In the genomic region with DNA sequence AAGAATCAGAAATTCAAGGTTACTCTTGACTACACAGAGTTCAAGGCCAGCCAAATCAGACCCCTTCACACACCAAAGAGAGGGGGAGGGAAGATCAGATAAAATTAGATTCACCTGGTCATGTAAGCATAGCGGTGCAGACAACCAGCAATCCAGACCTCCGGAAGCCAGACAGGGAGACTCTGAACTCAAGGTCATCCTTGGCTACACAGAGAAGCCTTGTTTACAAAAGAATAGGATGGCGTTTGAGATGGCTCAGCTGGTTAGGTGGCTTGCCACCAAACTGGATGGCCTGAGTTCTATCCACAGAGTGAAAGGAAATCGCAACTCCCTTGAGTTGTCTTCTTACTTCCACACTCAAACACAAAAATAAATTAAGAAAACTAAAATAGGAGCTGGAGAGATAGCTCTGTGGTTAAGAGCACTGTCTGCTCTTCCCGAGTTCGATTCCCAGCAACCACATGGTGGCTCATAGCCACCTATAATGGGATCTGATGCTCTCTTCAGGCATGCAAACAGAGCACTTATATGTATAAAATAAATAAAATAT, we compare ENCODE assay signal across 9 mouse cellular contexts. TPM values are rescaled to one million over a fixed set of nuclear protein-coding genes. Genes with fewer than 3 reads are reported as not detected.
DNase-seq lines count a peak whose midpoint lies in the region; ATAC-seq and TF ChIP-seq lines count a peak whose summit lies in the region.
"Had no signal": no experiment of that assay in that cellular context is flagged by ENCODE, and none has a peak within 500 bp of the region (broad histone marks: within the 10 kb centered on the region; RNA-seq: fewer than 3 reads in every experiment).

No protein-coding gene starts in this region.

- no peak for ATAC-seq in erythroblast, adult 5-6 weeks (replicated peaks; ENCODE audit: low FRiP score, poor library complexity, severe bottlenecking)
- ATAC-seq in limb, embryonic 11.5 days (ENCODE audit: insufficient number of reproducible peaks, low FRiP score, low TSS enrichment, low read depth), result peak; percentile 2; the same call in 1 of the 2 replicates
- ATAC-seq in forebrain, postnatal 0 days, result no peak
- ATAC-seq in neural tube, embryonic 13.5 days (ENCODE audit: low read depth), result no peak

- TF ChIP-seq CTCF in forebrain, postnatal 0 days (IDR thresholded peaks at IDR 0.05; ENCODE audit: low read depth), result no peak

- WGBS in limb, embryonic 11.5 days, result 82% methylated on average over 6 of the region's 6 CpGs
- whole genome bisulfite sequencing in limb, embryonic 10.5 days, result 76% methylated on average over 6 of the region's 6 CpGs
- WGBS in forebrain, postnatal 0 days, result 76% methylated on average over 6 of the region's 6 CpGs
- WGBS in neural tube, embryonic 13.5 days, result 75% methylated on average over 6 of the region's 6 CpGs

- peaks cover 23% of the 10 kb centered on the region for H3K36me3 ChIP-seq in erythroblast, embryonic 14.5 days (ENCODE audit: control insufficient read depth)
- peaks cover 8% of the 10 kb centered on the region for H3K36me3 ChIP-seq in limb, embryonic 11.5 days (ENCODE audit: control insufficient read depth, insufficient read depth, low read length)
- peaks cover 25% of the 10 kb centered on the region for H3K36me3 ChIP-seq in limb, embryonic 10.5 days
- H3K36me3 ChIP-seq in forebrain, postnatal 0 days (ENCODE audit: insufficient read depth), result peaks cover 20% of the 10 kb centered on the region
- H3K36me3 ChIP-seq in neural tube, embryonic 13.5 days, result peaks cover 23% of the 10 kb centered on the region

- peak overlapping the region; percentile 87 for H3K4me3 ChIP-seq in erythroblast, embryonic 14.5 days (replicated peaks)
- H3K4me3 ChIP-seq in limb, embryonic 11.5 days (ENCODE audit: low read depth, low read length), result no peak overlapping the region
- H3K4me3 ChIP-seq in limb, embryonic 10.5 days, result no peak overlapping the region
- H3K4me3 ChIP-seq in forebrain, postnatal 0 days (ENCODE audit: low read depth, low read length), result peak overlapping the region; percentile 68; the same call in 1 of the 2 replicates
- H3K4me3 ChIP-seq in neural tube, embryonic 13.5 days, result peak overlapping the region; percentile 77; the same call in 1 of the 2 replicates

- H3K27me3 ChIP-seq in erythroblast, embryonic 14.5 days (ENCODE audit: control insufficient read depth), result no peaks in the 10 kb centered on the region
- no peaks in the 10 kb centered on the region for H3K27me3 ChIP-seq in limb, embryonic 11.5 days (ENCODE audit: control insufficient read depth, insufficient read depth, low read length)
- no peaks in the 10 kb centered on the region for H3K27me3 ChIP-seq in limb, embryonic 10.5 days (ENCODE audit: low read depth, poor library complexity, severe bottlenecking)
- H3K27me3 ChIP-seq in forebrain, postnatal 0 days (ENCODE audit: insufficient read depth, low read length), result no peaks in the 10 kb centered on the region
- no peaks in the 10 kb centered on the region for H3K27me3 ChIP-seq in neural tube, embryonic 13.5 days

- DNase-seq in limb, embryonic 11.5 days (ENCODE audit: low spot score), result no peak
- no peak for DNase-seq in limb, embryonic 10.5 days (ENCODE audit: low spot score)
- DNase-seq in forebrain, postnatal 0 days, result peak; percentile 3
- no peak for DNase-seq in adrenal gland, postnatal 10 days
- no peak for DNase-seq in adrenal gland, adult 18-20 months (ENCODE audit: low spot score in 2 of 2)
- DNase-seq: lung, adult 18-20 months had no signal

- no peaks in the 10 kb centered on the region for H3K9me3 ChIP-seq in erythroblast, embryonic 14.5 days (ENCODE audit: control insufficient read depth, low read length)
- no peaks in the 10 kb centered on the region for H3K9me3 ChIP-seq in limb, embryonic 11.5 days (ENCODE audit: control insufficient read depth, low read length)
- H3K9me3 ChIP-seq in limb, embryonic 10.5 days (replicated peaks), result no peaks in the 10 kb centered on the region
- no peaks in the 10 kb centered on the region for H3K9me3 ChIP-seq in forebrain, postnatal 0 days (ENCODE audit: low read length)
- H3K9me3 ChIP-seq in neural tube, embryonic 13.5 days, result no peaks in the 10 kb centered on the region

- H3K27ac ChIP-seq in limb, embryonic 11.5 days (replicated peaks; ENCODE audit: low read depth, low read length), result no peak overlapping the region
- no peak overlapping the region for H3K27ac ChIP-seq in limb, embryonic 10.5 days
- peak overlapping the region; percentile 82; the same call in 1 of the 2 replicates for H3K27ac ChIP-seq in forebrain, postnatal 0 days (ENCODE audit: low read depth, low read length)
- no peak overlapping the region for H3K27ac ChIP-seq in neural tube, embryonic 13.5 days (replicated peaks)

- no peak overlapping the region for H3K9ac ChIP-seq in limb, embryonic 11.5 days (ENCODE audit: low read length)
- H3K9ac ChIP-seq in forebrain, postnatal 0 days, result no peak overlapping the region
- no peak overlapping the region for H3K9ac ChIP-seq in neural tube, embryonic 13.5 days

- no peak overlapping the region for H3K4me2 ChIP-seq in limb, embryonic 11.5 days (ENCODE audit: low read depth, severe bottlenecking)
- H3K4me2 ChIP-seq in forebrain, postnatal 0 days (ENCODE audit: low read depth), result peak overlapping the region; percentile 83; the same call in 1 of the 2 replicates
- peak overlapping the region; percentile 69; the same call in 1 of the 2 replicates for H3K4me2 ChIP-seq in neural tube, embryonic 13.5 days

- H3K4me1 ChIP-seq in erythroblast, embryonic 14.5 days (ENCODE audit: control insufficient read depth), result peaks cover 62% of the 10 kb centered on the region
- 0 out of 2 replicates have a peak, but pooled peaks cover 3% of the 10 kb centered on the region for H3K4me1 ChIP-seq in limb, embryonic 11.5 days (ENCODE audit: control insufficient read depth, insufficient read depth, low read length)
- peaks cover 8% of the 10 kb centered on the region for H3K4me1 ChIP-seq in limb, embryonic 10.5 days
- H3K4me1 ChIP-seq in forebrain, postnatal 0 days (ENCODE audit: insufficient read depth), result no peaks in the 10 kb centered on the region
- H3K4me1 ChIP-seq in neural tube, embryonic 13.5 days (replicated peaks), result peaks cover 15% of the 10 kb centered on the region

RNA-seq across cellular contexts. Expression of a gene that starts 0.8 kb away (rescaled TPM):
- polyA plus RNA-seq in erythroblast, embryonic 14.5 days (2012), result 11.7 and 15.4 TPM in 2 replicates
- total RNA-seq in erythroblast, adult 5-6 weeks (2015; ENCODE audit: low replicate concordance), result 7.9 and 19.0 TPM in 2 replicates
- 6.8 and 11.4 TPM in 2 replicates for total RNA-seq in erythroblast, adult 5-6 weeks (2017; ENCODE audit: low replicate concordance)
- polyA plus RNA-seq in limb, embryonic 11.5 days (2014; fragmentation: Nextera tagmentation; extraction: Ambion mirVana), result 163 and 169 TPM in 2 replicates
- 177 and 190 TPM in 2 replicates for polyA plus RNA-seq in limb, embryonic 10.5 days (2016; fragmentation: Nextera tagmentation; extraction: Ambion mirVana)
- 59.9 and 77.8 TPM in 2 replicates for total RNA-seq in forebrain, postnatal 0 days (2014; rRNA removed)
- polyA plus RNA-seq in forebrain, postnatal 0 days (2015; fragmentation: Nextera tagmentation; extraction: Ambion mirVana), result 101 and 111 TPM in 2 replicates
- 105 and 110 TPM in 2 replicates for polyA plus RNA-seq in neural tube, embryonic 13.5 days (2015; fragmentation: Nextera tagmentation; extraction: Ambion mirVana)
- total RNA-seq in adrenal gland, postnatal 10 days (2021), result 100 to 1,000 TPM; 121 to 125 TPM
- 100 to 1,000 TPM; 122 to 124 TPM for total RNA-seq in adrenal gland, adult 18-20 months (2021)

RNA-seq across cellular contexts. Expression of a gene that starts 14.1 kb away (rescaled TPM):
- polyA plus RNA-seq in erythroblast, embryonic 14.5 days (2012), result 0.04 and 0.11 TPM in 2 replicates
- total RNA-seq in erythroblast, adult 5-6 weeks (2015; ENCODE audit: low replicate concordance), result 0.84 and 1.2 TPM in 2 replicates
- total RNA-seq in erythroblast, adult 5-6 weeks (2017; ENCODE audit: low replicate concordance), result 2.2 and 2.3 TPM in 2 replicates
- 5.5 and 8.3 TPM in 2 replicates for polyA plus RNA-seq in limb, embryonic 11.5 days (2014; fragmentation: Nextera tagmentation; extraction: Ambion mirVana)
- polyA plus RNA-seq in limb, embryonic 10.5 days (2016; fragmentation: Nextera tagmentation; extraction: Ambion mirVana), result 6.2 and 7.6 TPM in 2 replicates
- total RNA-seq in forebrain, postnatal 0 days (2014; rRNA removed), result 3.2 and 3.7 TPM in 2 replicates
- 3.1 and 3.6 TPM in 2 replicates for polyA plus RNA-seq in forebrain, postnatal 0 days (2015; fragmentation: Nextera tagmentation; extraction: Ambion mirVana)
- 3.9 and 4.8 TPM in 2 replicates for polyA plus RNA-seq in neural tube, embryonic 13.5 days (2015; fragmentation: Nextera tagmentation; extraction: Ambion mirVana)
- total RNA-seq in adrenal gland, postnatal 10 days (2021), result 10 to 100 TPM; 10.8 to 12.4 TPM
- total RNA-seq in adrenal gland, adult 18-20 months (2021), result 10 to 100 TPM in 1 of 2 experiments, 1 to 10 TPM in 1; 9.0 to 31.8 TPM

RNA-seq across cellular contexts. Expression of a gene that starts 25.1 kb away (rescaled TPM):
- polyA plus RNA-seq in erythroblast, embryonic 14.5 days (2012), result 0.02 TPM in 2 replicates
- total RNA-seq in erythroblast, adult 5-6 weeks (2015; ENCODE audit: low replicate concordance), result 0.84 and 1.5 TPM in 2 replicates
- total RNA-seq in erythroblast, adult 5-6 weeks (2017; ENCODE audit: low replicate concordance), result 0.17 and 0.56 TPM in 2 replicates
- polyA plus RNA-seq in limb, embryonic 11.5 days (2014; fragmentation: Nextera tagmentation; extraction: Ambion mirVana), result 46.5 and 52.8 TPM in 2 replicates
- 47.6 and 53.7 TPM in 2 replicates for polyA plus RNA-seq in limb, embryonic 10.5 days (2016; fragmentation: Nextera tagmentation; extraction: Ambion mirVana)
- total RNA-seq in forebrain, postnatal 0 days (2014; rRNA removed), result 3.7 and 4.0 TPM in 2 replicates
- polyA plus RNA-seq in forebrain, postnatal 0 days (2015; fragmentation: Nextera tagmentation; extraction: Ambion mirVana), result 5.1 and 5.7 TPM in 2 replicates
- polyA plus RNA-seq in neural tube, embryonic 13.5 days (2015; fragmentation: Nextera tagmentation; extraction: Ambion mirVana), result 9.9 and 10.1 TPM in 2 replicates
- total RNA-seq in adrenal gland, postnatal 10 days (2021), result 1 to 10 TPM; 7.4 to 9.7 TPM
- 10 to 100 TPM; 18.3 to 22.0 TPM for total RNA-seq in adrenal gland, adult 18-20 months (2021)

RNA-seq across cellular contexts. Expression of a gene that starts 27.4 kb away (rescaled TPM):
- polyA plus RNA-seq in erythroblast, embryonic 14.5 days (2012), result 105 and 134 TPM in 2 replicates
- total RNA-seq in erythroblast, adult 5-6 weeks (2015; ENCODE audit: low replicate concordance), result 39.2 and 40.8 TPM in 2 replicates
- 20.6 and 35.8 TPM in 2 replicates for total RNA-seq in erythroblast, adult 5-6 weeks (2017; ENCODE audit: low replicate concordance)
- polyA plus RNA-seq in limb, embryonic 11.5 days (2014; fragmentation: Nextera tagmentation; extraction: Ambion mirVana), result 3.6 and 5.3 TPM in 2 replicates
- polyA plus RNA-seq in limb, embryonic 10.5 days (2016; fragmentation: Nextera tagmentation; extraction: Ambion mirVana), result 5.1 and 5.4 TPM in 2 replicates
- not detected in 2 replicates for total RNA-seq in forebrain, postnatal 0 days (2014; rRNA removed)
- not detected in 2 replicates for polyA plus RNA-seq in forebrain, postnatal 0 days (2015; fragmentation: Nextera tagmentation; extraction: Ambion mirVana)
- polyA plus RNA-seq in neural tube, embryonic 13.5 days (2015; fragmentation: Nextera tagmentation; extraction: Ambion mirVana), result 0.33 and 0.56 TPM in 2 replicates
- 1 to 10 TPM; 2.3 to 3.2 TPM for total RNA-seq in adrenal gland, postnatal 10 days (2021)
- 1 to 10 TPM; 1.2 to 4.8 TPM for total RNA-seq in adrenal gland, adult 18-20 months (2021)

RNA-seq across cellular contexts. Expression of a gene that starts 30.1 kb away (rescaled TPM):
- 0.63 and 0.86 TPM in 2 replicates for polyA plus RNA-seq in erythroblast, embryonic 14.5 days (2012)
- 0.58 TPM in 1 of 2 replicates, not detected in the other for total RNA-seq in erythroblast, adult 5-6 weeks (2015; ENCODE audit: low replicate concordance)
- 4.7 and 5.4 TPM in 2 replicates for total RNA-seq in erythroblast, adult 5-6 weeks (2017; ENCODE audit: low replicate concordance)
- polyA plus RNA-seq in limb, embryonic 11.5 days (2014; fragmentation: Nextera tagmentation; extraction: Ambion mirVana), result not detected in 2 replicates
- polyA plus RNA-seq in limb, embryonic 10.5 days (2016; fragmentation: Nextera tagmentation; extraction: Ambion mirVana), result 0.05 TPM in 1 of 2 replicates, not detected in the other
- total RNA-seq in forebrain, postnatal 0 days (2014; rRNA removed), result 17.2 and 19.4 TPM in 2 replicates
- 8.2 and 10.3 TPM in 2 replicates for polyA plus RNA-seq in forebrain, postnatal 0 days (2015; fragmentation: Nextera tagmentation; extraction: Ambion mirVana)
- polyA plus RNA-seq in neural tube, embryonic 13.5 days (2015; fragmentation: Nextera tagmentation; extraction: Ambion mirVana), result 0.45 and 0.68 TPM in 2 replicates
- total RNA-seq in adrenal gland, postnatal 10 days (2021), result under 1 TPM; 0.51 to 0.67 TPM
- under 1 TPM; 0.13 to 0.23 TPM for total RNA-seq in adrenal gland, adult 18-20 months (2021)

Comparison
In these comparisons a context has a peak if more than half of its experiments do, and no peak if none do; other contexts are left out.
1. H3K4me3 ChIP-seq: peak in erythroblast, embryonic 14.5 days (single experiment), forebrain, postnatal 0 days (single experiment) and neural tube, embryonic 13.5 days (single experiment); none in limb, embryonic 11.5 days (single experiment) and limb, embryonic 10.5 days (single experiment).